Mouse (Mus musculus) Patski (cell line): Measurements from ENCODE around the gene Snx25. TPM values are rescaled to one million over a fixed set of nuclear protein-coding genes. Genes with fewer than 3 reads are reported as not detected.
A peak's percentile ranks its signal among the peaks of the same experiment; 100 is the strongest.

ENCODE experiments used
- ATAC-seq: fragments of 100-300 bp; one replicate; pipeline ENCODE4 v1.8.0; 2021
- CTCF ChIA-PET: fragments of 350-600 bp; sonication (Branson Sonifier 250); formaldehyde crosslinking; loops from one replicate; lab custom pipeline; 2022; ENCODE audit warnings: inconsistent platforms; lab: Charles Lee
- POLR2A ChIA-PET: fragments of 350-600 bp; sonication (Branson Sonifier 250); formaldehyde crosslinking; loops from one replicate; lab custom pipeline; 2022; ENCODE audit warnings: antibody characterized with exemption, inconsistent platforms; lab: Charles Lee
- DNase-seq: peaks from one replicate; pipeline ENCODE4 v3.0.0-alpha.2; 2011; ENCODE audit warnings: low read depth, low spot score
- H3K27me3 ChIP-seq: fragments of 371-371 bp; one replicate; pipeline ENCODE4 v1.5.1; 2021
- CTCF ChIP-seq: fragments of 100-300 bp; IDR thresholded peaks from one replicate; pipeline ENCODE4 v1.5.1; 2021
- in situ Hi-C: fragments of 300-500 bp; cut with MboI; formaldehyde crosslinking; loops from 3 replicates; pipeline ENCODE4 v1.11.1; 2018; ENCODE audit warnings: low pct_unique_long_range_greater_than_20kb, mixed read lengths
- polyA plus RNA-seq: library from polyadenylated mRNA; unstranded; gene quantifications from one replicate; pipeline ENCODE4 v1.2.3, GENCODE M21; 2021

The Snx25 gene
- polyA plus RNA-seq, 1 experiment from 2014 or later, result 38.3 TPM

DNA sequence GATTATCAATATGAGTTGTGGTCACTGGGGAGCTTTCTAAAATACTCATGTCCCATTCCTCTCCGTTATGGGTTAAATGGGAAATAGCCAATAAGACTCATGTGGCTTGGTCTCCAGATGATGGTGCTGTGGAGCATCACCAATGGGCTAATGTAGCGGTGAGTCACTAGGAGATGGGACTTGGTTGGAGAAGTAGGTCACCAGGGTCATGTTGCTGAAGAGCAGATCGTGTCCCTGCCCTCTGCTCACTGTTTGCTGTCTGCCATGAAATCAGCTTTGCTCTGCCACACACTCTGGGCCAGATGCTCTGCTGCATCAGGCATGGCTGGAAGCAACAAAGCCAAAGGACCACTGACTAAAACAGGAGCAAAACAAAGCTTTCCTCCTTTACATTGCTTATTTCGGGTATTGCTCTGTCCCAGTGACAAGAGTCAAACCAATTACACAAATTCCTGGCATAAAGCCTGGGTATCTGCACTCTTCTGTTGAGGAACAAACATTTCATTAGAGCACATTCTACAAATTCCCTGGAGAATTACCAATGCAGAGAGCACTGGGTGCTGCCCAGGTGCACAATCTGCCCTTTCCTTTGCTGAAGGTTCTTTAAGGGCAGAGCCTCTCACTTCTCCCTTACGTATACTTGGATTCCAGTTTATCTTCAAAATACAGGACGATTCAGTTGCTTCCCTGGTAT, 59.1 kb downstream of the Snx25 start:
- in situ Hi-C loops, result no loop called here
- ChIA-PET CTCF (no interaction called here), POLR2A (no interaction called here)
- no peak for ATAC-seq
- no peak for DNase-seq
- H3K27me3 ChIP-seq, result no peaks in the 10 kb centered on the region
- TF ChIP-seq CTCF, result peak; percentile 42

DNA sequence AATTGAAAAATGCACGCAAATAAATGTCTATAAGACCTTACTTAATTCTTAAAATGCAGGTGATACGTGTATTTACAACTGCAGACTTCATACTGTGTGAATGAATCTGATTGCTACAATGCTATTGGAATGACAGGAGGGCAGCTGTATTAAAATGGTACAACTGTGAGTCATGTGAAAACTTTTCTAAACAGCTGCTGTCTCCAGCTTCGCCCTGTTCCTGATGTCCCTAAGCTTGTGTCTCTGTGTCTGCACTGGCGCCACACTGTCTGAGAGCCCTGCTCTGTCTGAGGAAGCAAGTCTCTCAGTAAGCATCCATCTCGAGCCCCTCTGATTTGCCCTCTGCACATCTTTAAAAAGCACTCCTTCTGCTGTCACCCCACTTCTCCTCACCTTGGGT, 68.8 kb downstream of the Snx25 start:
- no peaks in the 10 kb centered on the region for H3K27me3 ChIP-seq
- ChIA-PET CTCF (interaction anchor here (1.5 kb wide), 2 partner anchors 30 to 34 kb away, joined by 3 read pairs; no protein-coding TSS in a partner anchor), POLR2A (no interaction called here)
- no peak for ATAC-seq
- TF ChIP-seq CTCF, result no peak
- in situ Hi-C loops, result no loop called here
- no peak for DNase-seq

DNA sequence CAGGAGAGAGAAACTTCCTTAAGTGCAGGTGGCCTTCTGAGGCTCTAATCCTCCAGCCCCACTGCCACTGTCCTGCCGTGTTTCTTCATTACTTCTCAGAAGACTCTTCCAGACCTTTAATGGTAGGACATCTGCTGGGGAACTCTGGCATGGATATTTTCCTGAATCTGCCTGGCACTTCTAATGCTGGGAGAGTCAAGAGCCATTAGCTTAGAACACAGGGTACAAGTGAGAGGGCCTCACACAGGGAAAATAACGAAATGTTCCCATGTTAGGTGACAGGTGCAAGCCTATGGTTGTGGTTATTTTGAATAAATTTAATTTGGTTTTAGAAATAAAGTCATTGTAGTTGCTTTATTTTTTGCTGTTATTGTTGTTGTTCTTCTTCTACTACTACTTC, 70.9 kb downstream of the Snx25 start:
- DNase-seq (no peak), ATAC-seq (no peak)
- POLR2A ChIA-PET, result no interaction called here
- H3K27me3 ChIP-seq, result no peaks in the 10 kb centered on the region
- CTCF ChIA-PET, result interaction anchor here (1.6 kb wide), 1 partner anchor 9 kb away, joined by 3 read pairs; no protein-coding TSS in a partner anchor
- in situ Hi-C loops, result no loop called here
- TF ChIP-seq CTCF, result no peak

DNA sequence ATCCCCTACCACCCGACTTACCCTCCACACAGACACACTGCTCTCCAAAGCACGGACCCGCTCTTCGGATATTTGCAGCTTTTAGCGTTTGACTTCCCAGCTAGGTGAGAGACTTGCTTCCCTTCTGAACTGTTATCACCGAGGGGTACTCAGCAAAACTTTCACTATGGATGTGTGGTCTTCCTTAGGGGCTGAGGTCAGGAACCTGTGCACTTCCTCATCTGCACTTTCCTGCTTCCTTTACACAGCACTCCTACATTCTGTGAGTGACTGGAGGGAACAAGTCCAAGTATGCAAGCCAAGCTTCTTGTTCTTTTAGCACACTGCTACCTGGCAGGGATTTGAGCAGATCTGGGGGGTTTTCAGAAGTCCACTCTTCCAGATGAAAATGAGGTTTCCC, 73.1 kb downstream of the Snx25 start:
- ATAC-seq (no peak), DNase-seq (no peak)
- CTCF ChIA-PET, result no interaction called here
- TF ChIP-seq CTCF, result no peak
- POLR2A ChIA-PET, result no interaction called here
- in situ Hi-C loops, result no loop called here
- no peaks in the 10 kb centered on the region for H3K27me3 ChIP-seq

DNA sequence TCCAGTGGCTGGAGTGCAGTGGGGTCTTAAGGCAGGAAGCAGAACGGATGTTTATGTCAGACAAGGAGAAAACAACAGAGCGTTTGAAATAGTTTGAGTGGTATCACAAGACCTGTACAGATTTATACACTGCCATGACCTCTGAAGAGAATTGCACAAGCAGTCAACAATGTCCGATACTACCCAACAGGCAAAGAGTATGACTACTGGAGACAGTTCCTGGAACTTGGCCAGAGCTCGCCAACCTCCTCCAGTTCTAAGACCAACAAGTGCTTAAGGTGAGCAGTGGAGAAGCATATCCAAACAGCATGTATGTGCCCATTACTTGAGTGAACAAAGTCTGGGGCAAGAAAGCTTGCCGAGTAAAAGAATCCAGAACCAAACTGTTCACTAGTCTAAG, 76.7 kb downstream of the Snx25 start:
- DNase-seq (no peak), ATAC-seq (no peak)
- ChIA-PET CTCF (no interaction called here), POLR2A (no interaction called here)
- H3K27me3 ChIP-seq, result no peaks in the 10 kb centered on the region
- in situ Hi-C loops, result no loop called here
- no peak for TF ChIP-seq CTCF

DNA sequence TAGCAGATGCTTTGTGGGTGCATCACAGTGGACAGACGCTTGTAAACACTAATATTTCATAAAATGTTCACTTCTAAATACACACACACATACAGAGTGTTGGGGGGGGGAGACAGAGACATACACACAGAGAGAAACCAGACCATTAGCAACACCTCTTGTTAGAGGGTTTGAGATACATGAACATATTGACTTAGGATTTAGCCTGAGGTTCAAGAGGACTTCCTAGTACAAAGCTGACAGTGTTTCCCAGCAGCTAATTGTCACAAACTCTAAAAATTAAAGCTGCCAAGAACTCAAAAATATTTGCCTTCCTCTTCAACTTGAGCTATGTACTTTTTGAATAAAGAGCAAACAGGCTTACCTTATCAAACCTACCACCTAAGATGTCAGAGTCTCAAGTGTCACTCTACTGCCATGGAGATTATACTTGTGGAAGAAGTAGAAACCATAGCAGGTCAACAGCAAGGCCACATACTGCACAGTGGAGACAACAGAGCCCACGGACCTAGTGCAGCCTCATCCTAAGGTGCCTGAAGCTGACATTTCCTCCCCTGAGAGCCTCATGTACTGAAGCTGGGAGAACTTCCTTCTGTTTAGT, 78.3 kb downstream of the Snx25 start:
- DNase-seq (no peak), ATAC-seq (no peak)
- H3K27me3 ChIP-seq, result no peaks in the 10 kb centered on the region
- ChIA-PET POLR2A (no interaction called here), CTCF (interaction anchor here (1.4 to 1.7 kb wide), 2 partner anchors 12 to 22 kb away, joined by 4 read pairs; no protein-coding TSS in a partner anchor)
- no peak for TF ChIP-seq CTCF
- in situ Hi-C loops, result no loop called here

DNA sequence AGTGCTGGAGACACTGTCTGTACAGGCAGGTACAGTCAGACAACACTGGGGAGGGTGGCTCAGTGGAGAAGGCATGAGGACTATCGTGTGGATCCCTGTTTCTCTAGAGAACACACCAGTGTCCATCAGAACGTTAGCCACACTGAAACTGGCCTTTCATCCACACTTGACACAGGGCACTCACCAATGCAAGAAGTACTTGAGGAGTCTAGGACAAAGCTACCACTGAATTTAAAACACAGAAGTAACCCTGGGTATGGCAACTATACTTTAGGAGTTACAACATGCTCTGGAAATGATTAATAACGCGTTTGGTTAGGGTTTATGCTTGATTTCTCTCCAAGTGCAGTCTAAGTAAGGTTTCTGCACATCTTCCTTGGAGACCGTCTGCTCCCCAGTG, 79.2 kb downstream of the Snx25 start:
- ChIA-PET CTCF (interaction anchor here (1.7 kb wide), 1 partner anchor 12 kb away, joined by 4 read pairs; no protein-coding TSS in a partner anchor), POLR2A (no interaction called here)
- in situ Hi-C loops, result no loop called here
- no peak for ATAC-seq
- no peak for TF ChIP-seq CTCF
- H3K27me3 ChIP-seq, result no peaks in the 10 kb centered on the region
- no peak for DNase-seq

DNA sequence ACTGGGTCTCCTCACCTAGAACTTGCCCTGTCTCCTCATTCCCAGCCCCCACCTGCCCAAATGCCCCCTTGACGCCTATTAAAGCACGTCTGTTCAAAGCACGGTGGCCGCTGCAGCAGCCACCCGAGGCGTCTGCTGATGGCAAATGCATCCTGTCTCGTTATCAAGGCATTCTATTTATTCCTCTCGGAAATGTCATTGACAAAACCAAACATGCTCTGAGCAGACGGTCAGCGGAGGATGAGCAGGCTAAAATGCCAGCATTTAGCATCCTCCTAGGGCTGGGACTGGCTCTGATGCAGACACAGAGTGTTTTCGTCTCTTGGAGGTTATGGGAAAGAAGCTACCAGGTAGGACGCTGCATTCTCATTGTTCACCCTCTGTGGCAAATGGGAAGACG, 111.7 kb downstream of the Snx25 start:
- no peak for DNase-seq
- POLR2A ChIA-PET, result no interaction called here

DNA sequence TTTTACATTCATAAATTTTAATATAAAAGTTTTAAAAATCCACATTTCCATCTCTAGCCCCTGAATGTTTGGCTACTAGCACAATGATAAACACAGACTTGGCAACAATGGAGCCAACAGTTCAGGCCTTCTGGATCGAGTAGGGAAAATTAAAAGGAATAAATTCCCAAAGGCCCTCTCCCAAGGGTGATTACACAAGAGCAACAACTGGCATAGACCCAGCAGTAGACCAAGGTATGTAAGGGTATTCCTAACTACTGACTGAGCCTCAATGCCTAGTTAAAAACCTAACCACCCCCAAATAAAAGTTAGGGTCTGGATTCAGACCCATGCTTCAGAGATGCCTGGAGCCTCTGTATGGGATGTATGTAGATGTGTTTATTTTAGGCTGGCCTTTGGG, 112.3 kb downstream of the Snx25 start:
- no peaks in the 10 kb centered on the region for H3K27me3 ChIP-seq
- in situ Hi-C loops, result no loop called here
- ChIA-PET CTCF (no interaction called here), POLR2A (interaction anchor here (0.5 kb wide), 1 partner anchor 30 kb away, joined by 3 read pairs; no protein-coding TSS in a partner anchor)
- no peak for DNase-seq
- no peak for TF ChIP-seq CTCF
- no peak for ATAC-seq

More for the DNA sequence above, 111.7 kb downstream of the Snx25 start:
- in situ Hi-C loops, result no loop called here
- CTCF ChIA-PET, result no interaction called here
- no peak for ATAC-seq
- TF ChIP-seq CTCF, result no peak
- no peaks in the 10 kb centered on the region for H3K27me3 ChIP-seq

DNA sequence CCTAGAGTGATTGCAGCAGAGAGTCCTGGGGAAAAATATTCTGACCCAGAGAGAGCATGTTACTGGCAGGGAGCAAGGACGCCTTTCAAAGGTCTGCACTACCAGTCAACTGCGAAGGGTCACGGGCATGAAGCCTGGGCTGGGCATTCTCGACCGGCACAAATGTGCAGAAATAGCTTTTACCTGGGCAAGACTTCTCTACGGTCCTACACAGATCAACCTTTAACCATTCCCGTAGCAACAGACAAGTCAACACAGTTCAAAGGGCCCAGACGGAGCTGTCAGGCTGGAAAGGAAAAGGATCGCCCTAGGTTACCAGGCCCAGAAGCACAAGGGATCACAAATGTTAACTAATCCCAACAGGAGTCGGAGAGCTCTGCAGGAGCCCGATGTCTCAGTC, 115.7 kb downstream of the Snx25 start:
- ChIA-PET CTCF (no interaction called here), POLR2A (interaction anchor here (0.6 kb wide), 1 partner anchor 18 kb away, joined by 3 read pairs; no protein-coding TSS in a partner anchor)
- DNase-seq (no peak), ATAC-seq (no peak)
- TF ChIP-seq CTCF, result no peak
- in situ Hi-C loops, result no loop called here
- no peaks in the 10 kb centered on the region for H3K27me3 ChIP-seq

DNA sequence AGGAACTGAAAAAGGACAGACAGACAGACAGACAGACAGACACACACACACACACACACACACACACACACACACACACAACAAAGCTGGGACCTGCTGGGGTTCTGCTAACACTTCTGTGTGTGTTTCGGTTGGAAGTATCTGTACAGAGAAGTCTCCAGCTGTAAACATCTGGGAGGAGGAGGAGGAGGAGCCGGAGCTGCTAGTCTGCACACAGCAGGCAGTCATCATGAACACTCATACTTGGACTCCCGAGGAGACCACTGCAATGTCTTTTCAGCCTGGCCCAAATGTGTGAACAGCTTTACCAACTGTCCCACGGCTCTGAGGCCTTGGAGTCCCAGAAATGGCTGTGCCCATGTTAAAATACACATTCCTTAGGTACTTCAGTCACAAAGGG, 127.6 kb downstream of the Snx25 start:
- ChIA-PET POLR2A (no interaction called here), CTCF (interaction anchor here (1.0 to 1.3 kb wide), 2 partner anchors 10 to 12 kb away, joined by 3 to 4 read pairs; no protein-coding TSS in a partner anchor)
- no peaks in the 10 kb centered on the region for H3K27me3 ChIP-seq
- ATAC-seq, result no peak
- no peak for DNase-seq
- in situ Hi-C loops, result no loop called here
- TF ChIP-seq CTCF, result no peak
